ENCODE assay signal across 14 mouse cellular contexts in genomic region chr9:30829158-30829870, GRCm38 (mm10).
DNase-seq lines count a peak whose midpoint lies in the region; ATAC-seq and TF ChIP-seq lines count a peak whose summit lies in the region.
"Had no signal": no experiment of that assay in that cellular context is flagged by ENCODE, and none has a peak within 500 bp of the region (broad histone marks: within the 10 kb centered on the region; RNA-seq: fewer than 3 reads in every experiment).

No protein-coding gene starts in this region.

- peak; percentile 20 for DNase-seq in gastrocnemius, postnatal 25 days
- no peak for DNase-seq in gastrocnemius, postnatal 4 days (ENCODE audit: low spot score in 2 of 2)
- peak; percentile 15 for DNase-seq in NIH3T3 (ENCODE audit: low read depth)
- DNase-seq in kidney, postnatal 0 days (ENCODE audit: low spot score), result peak; percentile 42
- peak; percentile 73 for DNase-seq in lung, postnatal 14 days
- DNase-seq in frontal cortex, postnatal 14 days (ENCODE audit: low spot score in 2 of 2), result no peak
- DNase-seq in forebrain, embryonic 11.5 days (ENCODE audit: low spot score), result no peak
- DNase-seq: cerebellum, postnatal 25 days; right cerebral cortex, adult 18-20 months had no signal

- no peak for TF ChIP-seq CTCF in kidney, postnatal 0 days (IDR thresholded peaks at IDR 0.05; ENCODE audit: low read depth)

- no peaks in the 10 kb centered on the region for H3K9me3 ChIP-seq in kidney, postnatal 0 days (replicated peaks; ENCODE audit: low read length)
- no peaks in the 10 kb centered on the region for H3K9me3 ChIP-seq in forebrain, embryonic 11.5 days (ENCODE audit: control insufficient read depth, low read length)
- H3K9me3 ChIP-seq: embryonic facial prominence, embryonic 12.5 days; forebrain, embryonic 13.5 days; neural tube, embryonic 13.5 days had no signal

- H3K27ac ChIP-seq in kidney, postnatal 0 days, result no peak overlapping the region
- no peak overlapping the region for H3K27ac ChIP-seq in forebrain, embryonic 11.5 days (ENCODE audit: low read depth, low read length)
- H3K27ac ChIP-seq: embryonic facial prominence, embryonic 12.5 days; forebrain, embryonic 13.5 days; left cerebral cortex, adult 2 months; neural tube, embryonic 13.5 days had no signal

- H3K4me2 ChIP-seq in kidney, postnatal 0 days (ENCODE audit: low read length), result no peak overlapping the region
- H3K4me2 ChIP-seq in forebrain, embryonic 11.5 days (ENCODE audit: low read depth, low read length, severe bottlenecking), result no peak overlapping the region
- H3K4me2 ChIP-seq: embryonic facial prominence, embryonic 12.5 days; forebrain, embryonic 13.5 days; neural tube, embryonic 13.5 days had no signal

- H3K4me1 ChIP-seq in kidney, postnatal 0 days (replicated peaks; ENCODE audit: insufficient read depth, low read length), result no peaks in the 10 kb centered on the region
- H3K4me1 ChIP-seq in forebrain, embryonic 11.5 days (replicated peaks; ENCODE audit: control insufficient read depth, insufficient read depth, low read length), result no peaks in the 10 kb centered on the region
- H3K4me1 ChIP-seq: forebrain, embryonic 13.5 days; neural tube, embryonic 13.5 days had no signal

- no peak for ATAC-seq in kidney, postnatal 0 days (replicated peaks; ENCODE audit: low FRiP score, low read depth)
- ATAC-seq in forebrain, embryonic 11.5 days (replicated peaks; ENCODE audit: low FRiP score), result no peak
- ATAC-seq: forebrain, embryonic 13.5 days; midbrain, embryonic 16.5 days had no signal

- no peaks in the 10 kb centered on the region for H3K27me3 ChIP-seq in kidney, postnatal 0 days (ENCODE audit: insufficient read depth, low read length)
- no peaks in the 10 kb centered on the region for H3K27me3 ChIP-seq in forebrain, embryonic 11.5 days (ENCODE audit: control insufficient read depth, insufficient read depth, low read length)
- H3K27me3 ChIP-seq: embryonic facial prominence, embryonic 12.5 days; forebrain, embryonic 13.5 days; neural tube, embryonic 13.5 days had no signal

- no peaks in the 10 kb centered on the region for H3K36me3 ChIP-seq in kidney, postnatal 0 days (ENCODE audit: insufficient read depth, low read length)
- H3K36me3 ChIP-seq in forebrain, embryonic 11.5 days (ENCODE audit: control insufficient read depth, insufficient read depth, low read length), result no peaks in the 10 kb centered on the region
- H3K36me3 ChIP-seq: embryonic facial prominence, embryonic 12.5 days; neural tube, embryonic 13.5 days had no signal

- no peak overlapping the region for H3K4me3 ChIP-seq in kidney, postnatal 0 days (replicated peaks; ENCODE audit: low read depth, low read length)
- no peak overlapping the region for H3K4me3 ChIP-seq in forebrain, embryonic 11.5 days (ENCODE audit: low read depth, low read length)
- H3K4me3 ChIP-seq: embryonic facial prominence, embryonic 12.5 days; forebrain, embryonic 13.5 days; left cerebral cortex, adult 2 months; neural tube, embryonic 13.5 days had no signal

- no peak overlapping the region for H3K9ac ChIP-seq in kidney, postnatal 0 days (ENCODE audit: low read depth, low read length)
- H3K9ac ChIP-seq in forebrain, embryonic 11.5 days (ENCODE audit: low read length), result no peak overlapping the region
- H3K9ac ChIP-seq: embryonic facial prominence, embryonic 12.5 days; forebrain, embryonic 13.5 days; neural tube, embryonic 13.5 days had no signal

- WGBS in kidney, postnatal 0 days, result 64% methylated on average over 3 of the region's 3 CpGs
- 87% methylated on average over 3 of the region's 3 CpGs for WGBS in forebrain, embryonic 11.5 days

Comparison
In these comparisons a context has a peak if more than half of its experiments do, and no peak if none do; other contexts are left out.
1. DNase-seq: peak in gastrocnemius, postnatal 25 days (single experiment), NIH3T3 (single experiment), kidney, postnatal 0 days (single experiment) and lung, postnatal 14 days (single experiment); none in gastrocnemius, postnatal 4 days (0 of 2), frontal cortex, postnatal 14 days (0 of 2) and forebrain, embryonic 11.5 days (single experiment).